Mouse (Mus musculus) stomach, embryonic 14.5 days (tissue): Measurements from ENCODE around the gene Wdr66. TPM values are rescaled to one million over a fixed set of nuclear protein-coding genes. Genes with fewer than 3 reads are reported as not detected.

ENCODE experiments used
- ATAC-seq: fragments of 200-750 bp; cut with Nextera tagmentation; 2 replicates; pipeline ENCODE4 v1.8.0; 2017; ENCODE audit warnings: low read depth, moderate TSS enrichment; ENCODE audit not compliant: insufficient number of reproducible peaks, insufficient read depth, low FRiP score
- H3K27ac ChIP-seq: fragments of 300-500 bp; sonication (generic); 2 replicates; pipeline ENCODE4 v1.5.1; 2014; ENCODE audit warnings: mild to moderate bottlenecking, low read length, moderate library complexity, mixed read lengths
- H3K27me3 ChIP-seq: fragments of 300-500 bp; sonication (generic); 2 replicates; pipeline ENCODE4 v1.6.1; 2014; ENCODE audit warnings: low read length, control low read depth, mixed read lengths; ENCODE audit not compliant: control insufficient read depth, insufficient read depth
- H3K36me3 ChIP-seq: fragments of 300-500 bp; sonication (generic); 2 replicates; pipeline ENCODE4 v1.6.1; 2014; ENCODE audit warnings: mild to moderate bottlenecking, control low read depth, low read length, moderate library complexity, mixed read lengths; ENCODE audit not compliant: control insufficient read depth, insufficient read depth
- H3K4me1 ChIP-seq: fragments of 300-500 bp; sonication (generic); 2 replicates; pipeline ENCODE4 v1.6.1; 2014; ENCODE audit warnings: low read length, control low read depth, mixed read lengths; ENCODE audit not compliant: control insufficient read depth, insufficient read depth
- H3K4me2 ChIP-seq: fragments of 300-500 bp; sonication (generic); replicated peaks from 2 replicates; pipeline ENCODE4 v1.6.1; 2014; ENCODE audit warnings: low read depth, low read length, control low read depth
- H3K4me3 ChIP-seq: fragments of 300-500 bp; sonication (generic); 2 replicates; pipeline ENCODE4 v1.5.1; 2014; ENCODE audit warnings: low read depth, low read length, control low read depth
- H3K9ac ChIP-seq: fragments of 300-500 bp; sonication (generic); replicated peaks from 2 replicates; pipeline ENCODE4 v1.6.1; 2014; ENCODE audit warnings: low read depth, mild to moderate bottlenecking, control low read depth, low read length, moderate library complexity, mixed read lengths
- H3K9me3 ChIP-seq: fragments of 300-500 bp; sonication (generic); 2 replicates; pipeline ENCODE4 v1.6.1; 2016; ENCODE audit warnings: low read depth, low read length, control low read depth; ENCODE audit not compliant: control insufficient read depth
- WGBS: fragments of 180-500 bp; shearing (Covaris S2); extraction: QIAGEN DNeasy Blood & Tissue Kit; methylation state at CpG from one replicate; pipeline ENCODE4 v1.1.7; 2014; 5-methylcytosine and 5-hydroxymethylcytosine counted together
- polyA plus RNA-seq: library from polyadenylated mRNA; unstranded; fragments of >200 nt; fragmentation: Nextera tagmentation; extraction: Ambion mirVana; gene quantifications from 2 replicates; pipeline ENCODE4 v1.2.1, GENCODE M21; 2014

The Wdr66 gene
- polyA plus RNA-seq, 1 experiment from 2014 or later, result 1.3 TPM

DNA sequence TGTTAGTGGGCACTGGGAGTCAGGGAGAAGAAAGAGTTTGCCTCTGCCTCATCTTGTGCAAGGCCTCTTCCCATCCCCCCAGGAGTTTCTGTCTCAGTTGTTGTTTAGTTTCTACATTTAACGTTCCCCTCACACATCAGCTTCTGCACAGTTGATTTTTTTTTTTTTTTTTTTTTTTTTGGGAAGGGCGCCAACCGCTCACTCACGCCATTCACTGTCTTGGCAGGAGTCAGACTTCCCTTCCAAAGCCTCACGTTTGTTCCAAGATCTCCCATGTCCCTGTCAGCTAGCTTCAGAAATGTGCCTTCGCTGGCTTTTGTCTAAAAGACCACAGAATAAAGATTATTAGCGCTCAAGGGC lies 25.4 kb downstream of the Wdr66 start:
- Histone ChIP-seq H3K9me3 (no peaks in the 10 kb centered on the region), H3K27ac (no peak overlapping the region), H3K4me1 (no peaks in the 10 kb centered on the region), H3K27me3 (no peaks in the 10 kb centered on the region), H3K4me2 (no peak overlapping the region), H3K9ac (no peak overlapping the region), H3K4me3 (no peak overlapping the region), H3K36me3 (no peaks in the 10 kb centered on the region)
- WGBS, result 57% methylated on average over 7 of the region's 7 CpGs
- no peak for ATAC-seq

DNA sequence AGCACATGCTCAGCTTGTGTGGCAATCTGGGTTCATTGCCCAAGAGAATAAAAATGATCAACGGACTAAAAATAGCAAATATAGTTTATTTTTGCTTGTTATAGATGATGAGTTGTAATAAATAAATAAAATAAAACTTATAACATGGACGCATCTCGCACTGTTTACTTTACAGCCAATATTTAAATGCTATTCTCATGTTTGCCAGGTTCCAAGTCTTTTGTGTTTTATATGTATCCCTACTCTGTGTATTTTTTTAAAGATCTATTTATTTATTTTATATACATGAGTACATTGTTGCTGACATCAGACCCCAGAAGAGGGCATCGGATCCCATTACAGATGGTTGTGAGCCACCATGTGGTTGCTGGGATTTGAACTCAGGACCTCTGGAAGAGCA lies 25.8 kb downstream of the Wdr66 start:
- Histone ChIP-seq H3K9me3 (no peaks in the 10 kb centered on the region), H3K27ac (no peak overlapping the region), H3K4me2 (no peak overlapping the region), H3K27me3 (no peaks in the 10 kb centered on the region), H3K4me3 (no peak overlapping the region), H3K36me3 (no peaks in the 10 kb centered on the region), H3K4me1 (no peaks in the 10 kb centered on the region), H3K9ac (no peak overlapping the region)
- no peak for ATAC-seq
- 82% methylated on average over 4 of the region's 4 CpGs for WGBS

DNA sequence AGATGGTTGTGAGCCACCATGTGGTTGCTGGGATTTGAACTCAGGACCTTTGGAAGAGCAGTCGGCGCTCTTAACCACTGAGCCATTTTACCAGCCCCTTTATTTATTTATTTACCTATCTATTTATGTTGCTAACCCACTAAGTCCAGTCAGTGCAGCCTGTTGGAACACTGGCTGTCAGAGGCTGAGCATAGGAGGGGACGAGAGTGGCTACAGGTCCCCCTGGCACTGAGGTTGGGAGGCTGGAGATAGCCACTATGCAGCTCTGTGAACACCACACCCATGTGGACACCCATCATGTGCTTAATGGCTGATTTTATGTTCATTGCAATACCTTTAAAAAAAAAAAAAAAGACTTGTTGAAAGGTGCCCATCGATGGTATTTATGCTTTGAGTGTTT lies 27.3 kb downstream of the Wdr66 start:
- no peaks in the 10 kb centered on the region for H3K9me3 ChIP-seq
- no peaks in the 10 kb centered on the region for H3K27me3 ChIP-seq
- H3K9ac ChIP-seq, result no peak overlapping the region
- no peak overlapping the region for H3K4me2 ChIP-seq
- no peak overlapping the region for H3K4me3 ChIP-seq
- 90% methylated on average over 4 of the region's 4 CpGs for WGBS
- H3K36me3 ChIP-seq, result no peaks in the 10 kb centered on the region
- H3K4me1 ChIP-seq, result no peaks in the 10 kb centered on the region
- no peak overlapping the region for H3K27ac ChIP-seq
- no peak for ATAC-seq

DNA sequence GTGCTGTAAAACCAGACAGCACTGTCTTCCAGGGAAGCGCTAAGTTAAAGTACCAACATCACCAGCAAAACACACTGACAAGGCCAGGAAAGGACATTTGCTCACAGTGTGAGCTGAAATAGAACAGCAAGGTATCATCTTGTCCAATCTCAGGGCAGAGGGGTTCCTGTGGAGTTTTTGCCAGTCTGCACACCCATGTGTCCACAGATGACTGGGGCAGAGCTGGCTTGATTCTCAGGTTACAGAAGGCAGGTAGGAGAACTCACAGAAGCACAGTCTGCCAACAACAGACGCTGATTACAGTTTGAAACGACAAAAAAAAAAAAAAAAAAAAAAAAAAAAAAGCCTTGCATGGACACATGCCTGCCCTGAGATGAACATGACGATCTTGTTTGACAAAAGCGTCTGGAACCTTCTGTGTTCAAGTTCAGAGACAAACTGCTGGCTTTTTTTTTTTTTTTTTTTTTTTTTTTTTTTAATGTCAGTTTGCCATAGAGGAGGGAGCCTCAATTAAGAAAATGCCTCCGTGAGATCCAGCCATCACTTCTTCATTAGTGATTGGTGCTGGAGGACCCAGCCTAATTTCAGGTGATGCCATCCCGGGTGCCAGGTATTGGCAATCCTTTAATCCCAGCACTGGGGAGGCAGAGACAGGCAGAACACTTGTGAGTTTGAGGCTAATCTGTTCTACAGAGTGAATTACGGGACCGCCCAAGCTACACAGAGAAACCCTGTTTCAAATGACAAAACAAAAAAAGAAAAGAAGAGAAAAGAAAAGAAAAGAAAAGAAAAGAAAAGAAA lies 29.6 kb downstream of the Wdr66 start:
- no peak overlapping the region for H3K4me2 ChIP-seq
- no peak overlapping the region for H3K9ac ChIP-seq
- no peaks in the 10 kb centered on the region for H3K9me3 ChIP-seq
- H3K4me1 ChIP-seq, result no peaks in the 10 kb centered on the region
- H3K4me3 ChIP-seq, result no peak overlapping the region
- no peak overlapping the region for H3K27ac ChIP-seq
- no peaks in the 10 kb centered on the region for H3K27me3 ChIP-seq
- no peak for ATAC-seq
- H3K36me3 ChIP-seq, result no peaks in the 10 kb centered on the region
- 74% methylated on average over 9 of the region's 9 CpGs for WGBS

DNA sequence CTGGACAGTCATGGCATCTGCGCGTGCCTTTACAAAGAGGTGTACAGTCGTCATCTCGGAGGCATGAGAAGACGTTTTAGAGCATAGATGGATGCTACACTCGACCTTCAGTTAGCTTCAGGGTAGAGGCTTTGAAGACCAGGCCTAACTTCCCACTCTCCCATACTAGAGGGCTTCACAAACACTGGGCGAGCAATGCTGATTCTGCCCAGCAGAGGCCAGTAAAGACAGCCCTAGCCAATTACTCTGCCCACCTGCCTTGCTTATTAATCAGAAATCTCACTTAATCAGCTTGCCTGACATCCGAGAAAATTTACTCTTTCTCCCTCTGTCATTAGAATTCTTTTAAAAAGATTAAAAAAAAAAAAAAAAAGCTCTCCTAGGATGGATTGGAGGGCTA lies 33.3 kb downstream of the Wdr66 start:
- Histone ChIP-seq H3K36me3 (no peaks in the 10 kb centered on the region), H3K27me3 (no peaks in the 10 kb centered on the region), H3K4me1 (no peaks in the 10 kb centered on the region), H3K4me2 (no peak overlapping the region), H3K4me3 (no peak overlapping the region), H3K9me3 (no peaks in the 10 kb centered on the region), H3K9ac (no peak overlapping the region), H3K27ac (no peak overlapping the region)
- no peak for ATAC-seq
- 40% methylated on average over 8 of the region's 8 CpGs for WGBS

DNA sequence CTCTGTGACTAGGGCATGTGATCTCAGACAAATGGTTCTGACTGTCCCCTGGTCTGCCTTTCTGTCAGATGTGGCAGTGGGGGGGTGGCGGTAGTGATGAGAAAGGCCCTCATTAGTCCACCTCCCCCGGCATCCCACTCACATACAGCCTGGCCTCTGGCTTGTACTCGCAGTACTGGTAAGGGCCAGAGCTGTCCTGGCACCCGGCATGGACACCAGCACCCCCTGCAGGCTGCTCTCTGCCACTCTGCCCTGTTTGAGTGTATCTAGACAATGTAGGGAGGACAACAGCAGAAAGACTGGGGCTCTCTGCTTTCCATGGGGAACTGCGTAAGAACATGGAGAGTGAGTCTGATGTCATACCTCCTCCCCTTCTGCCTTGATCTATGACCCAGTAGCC lies 36.2 kb downstream of the Wdr66 start:
- H3K4me2 ChIP-seq, result no peak overlapping the region
- H3K9ac ChIP-seq, result no peak overlapping the region
- ATAC-seq, result no peak
- no peaks in the 10 kb centered on the region for H3K27me3 ChIP-seq
- H3K4me3 ChIP-seq, result no peak overlapping the region
- H3K4me1 ChIP-seq, result no peaks in the 10 kb centered on the region
- no peak overlapping the region for H3K27ac ChIP-seq
- H3K36me3 ChIP-seq, result no peaks in the 10 kb centered on the region
- 90% methylated on average over 5 of the region's 5 CpGs for WGBS
- no peaks in the 10 kb centered on the region for H3K9me3 ChIP-seq

DNA sequence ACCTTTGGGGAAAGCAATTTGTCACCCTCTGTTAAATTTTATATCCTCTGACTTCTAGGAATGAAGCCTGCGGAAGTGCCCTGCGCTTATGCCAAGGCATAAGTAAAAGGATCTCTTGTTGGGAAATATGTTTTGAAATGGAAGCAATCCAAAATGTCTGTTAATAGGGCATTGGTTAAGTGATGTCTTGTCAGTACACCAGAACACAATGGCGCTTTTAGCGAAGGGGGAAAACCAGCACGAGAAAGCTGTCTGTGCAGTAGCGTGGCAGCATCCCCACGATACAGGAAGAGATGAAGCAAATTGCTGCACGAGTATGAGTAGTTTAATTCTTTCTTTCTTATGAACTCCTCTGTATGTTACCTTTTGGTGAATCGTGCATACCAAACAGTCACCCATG lies 42.8 kb downstream of the Wdr66 start:
- no peak for ATAC-seq
- Histone ChIP-seq H3K27ac (no peak overlapping the region), H3K4me2 (no peak overlapping the region), H3K4me1 (no peaks in the 10 kb centered on the region), H3K9ac (no peak overlapping the region), H3K9me3 (no peaks in the 10 kb centered on the region), H3K36me3 (no peaks in the 10 kb centered on the region), H3K4me3 (no peak overlapping the region), H3K27me3 (no peaks in the 10 kb centered on the region)
- 76% methylated on average over 9 of the region's 9 CpGs for WGBS

DNA sequence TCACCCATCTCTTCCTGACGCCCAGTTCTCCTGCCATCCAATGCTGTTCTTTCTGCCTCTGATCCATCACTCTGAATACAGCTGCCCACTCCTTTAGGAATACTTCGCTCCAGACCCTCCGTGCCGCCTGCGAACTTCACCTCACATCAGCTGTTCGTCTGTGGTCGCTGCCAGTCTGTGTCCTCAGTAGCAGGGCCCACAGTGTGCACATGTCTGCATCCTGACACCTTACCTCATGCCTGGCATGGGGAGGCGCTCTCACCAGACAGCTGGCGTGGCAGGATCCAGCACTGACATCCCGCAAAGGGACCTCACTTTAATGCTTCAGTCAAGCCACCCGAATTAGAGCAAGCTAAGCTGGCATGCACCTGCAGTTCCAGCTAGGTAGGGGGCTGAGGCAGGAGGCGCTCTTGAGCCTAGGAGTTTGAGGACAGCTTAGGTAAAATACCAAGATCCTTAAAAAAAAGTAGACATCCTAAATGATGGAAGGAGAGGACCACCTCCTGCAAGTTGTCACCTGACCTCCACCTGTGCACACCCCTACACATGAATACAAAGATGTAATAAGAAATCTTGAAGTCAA lies 44.4 kb downstream of the Wdr66 start:
- H3K9ac ChIP-seq, result no peak overlapping the region
- H3K4me1 ChIP-seq, result no peaks in the 10 kb centered on the region; the same call in 1 of the 2 replicates
- no peaks in the 10 kb centered on the region for H3K9me3 ChIP-seq
- WGBS, result 63% methylated on average over 12 of the region's 12 CpGs
- H3K4me2 ChIP-seq, result no peak overlapping the region
- H3K4me3 ChIP-seq, result no peak overlapping the region
- no peaks in the 10 kb centered on the region for H3K27me3 ChIP-seq
- H3K27ac ChIP-seq, result no peak overlapping the region
- no peaks in the 10 kb centered on the region for H3K36me3 ChIP-seq
- no peak for ATAC-seq
